Mouse (Mus musculus) cerebellum, adult 11-12 months (tissue): Measurements from ENCODE around the gene Slc37a1.
"Not testable (repeated sequence)": the region's sequence is repeated elsewhere in the genome, so short reads cannot be mapped to it uniquely, and the experiment has no call there.

ENCODE experiments used
- DNase-seq: peaks from one replicate; pipeline ENCODE4 v3.0.0; 2022

The Slc37a1 gene

GRCm38 (mm10) chr17:31269761-31270160 is 16.8 kb upstream of the Slc37a1 start:
- DNase-seq = no peak

GRCm38 (mm10) chr17:31270246-31270645 is 16.3 kb upstream of the Slc37a1 start:
- DNase-seq = no peak

- not testable (repeated sequence) for DNase-seq
These were observed 15.9 kb upstream of the Slc37a1 start for GRCm38 (mm10) chr17:31270736-31271135.

- no peak for DNase-seq
These were observed 15.3 kb upstream of the Slc37a1 start for GRCm38 (mm10) chr17:31271136-31271851.

- no peak for DNase-seq
These were observed 14.0 kb upstream of the Slc37a1 start for GRCm38 (mm10) chr17:31272416-31273165.

GRCm38 (mm10) chr17:31273631-31274030 is 13.0 kb upstream of the Slc37a1 start:
- no peak for DNase-seq

- no peak for DNase-seq
These were observed 11.4 kb upstream of the Slc37a1 start for GRCm38 (mm10) chr17:31275181-31275580.

- no peak for DNase-seq
These were observed 10.2 kb upstream of the Slc37a1 start for GRCm38 (mm10) chr17:31276207-31276921.

- DNase-seq = peak; percentile 91
These were observed 9.4 kb upstream of the Slc37a1 start, which contains the start of gene Rsph1 for GRCm38 (mm10) chr17:31276922-31277918. Gene Rsph1, minus strand, starts transcription at chr17:31277383.

GRCm38 (mm10) chr17:31277931-31278330 is 8.7 kb upstream of the Slc37a1 start:
- no peak for DNase-seq

- no peak for DNase-seq
These were observed 7.1 kb upstream of the Slc37a1 start for GRCm38 (mm10) chr17:31279541-31279940.

GRCm38 (mm10) chr17:31280269-31280668 is 6.3 kb upstream of the Slc37a1 start:
- no peak for DNase-seq

GRCm38 (mm10) chr17:31281830-31282686 is 4.5 kb upstream of the Slc37a1 start:
- DNase-seq = no peak

GRCm38 (mm10) chr17:31282687-31283053 is 3.9 kb upstream of the Slc37a1 start:
- DNase-seq = no peak

- DNase-seq = no peak
These were observed 725 bp upstream of the Slc37a1 start for GRCm38 (mm10) chr17:31285867-31286266.

GRCm38 (mm10) chr17:31287216-31287615 is 624 bp downstream of the Slc37a1 start:
- DNase-seq = no peak

- DNase-seq = no peak
These were observed 2.6 kb downstream of the Slc37a1 start for GRCm38 (mm10) chr17:31288999-31289726.

GRCm38 (mm10) chr17:31290311-31290710 is 3.7 kb downstream of the Slc37a1 start:
- DNase-seq = no peak

GRCm38 (mm10) chr17:31290859-31291258 is 4.3 kb downstream of the Slc37a1 start:
- DNase-seq = no peak

- DNase-seq = no peak
These were observed 8.0 kb downstream of the Slc37a1 start for GRCm38 (mm10) chr17:31294363-31295214.
